Mouse (Mus musculus) kidney, postnatal 10 days (tissue): ENCODE measurements at regions not wholly inside any gene's neighbourhood (a gene's known extent, or its start where the extent isn't known, plus 50 kb on each side); places are given as distances from the start of the nearest gene placed in this dataset.

Source experiments
- DNase-seq: peaks from one replicate; pipeline ENCODE4 v3.0.0; 2021; ENCODE audit warnings: mixed read lengths

- no peak for DNase-seq
Measured at GRCm38 (mm10) chr1:169313241-169313640, 218.0 kb downstream of the Nuf2 start.

DNA sequence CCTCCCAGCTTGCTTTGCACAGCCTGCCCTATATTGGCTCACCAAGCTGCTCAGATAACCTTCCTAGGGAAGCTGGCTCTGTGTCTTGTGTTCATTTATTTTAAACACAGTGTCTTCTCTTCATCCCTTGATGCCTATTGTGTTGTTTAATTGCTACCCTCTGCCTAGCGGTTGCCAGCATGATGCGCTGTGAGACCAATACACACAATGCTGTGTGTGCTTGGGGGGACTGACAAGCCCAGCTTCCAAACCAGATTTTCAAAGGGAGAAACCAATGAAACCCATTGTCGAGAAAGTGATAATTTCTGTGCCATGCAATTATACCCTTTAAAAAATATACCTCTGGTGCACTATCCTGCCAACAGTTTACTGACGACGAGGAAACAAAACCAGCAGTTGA is 247.8 kb downstream of the Nuf2 start:
- no peak for DNase-seq

GRCm38 (mm10) chr1:169270750-169271149 is 260.5 kb downstream of the Nuf2 start:
- DNase-seq: no peak

- DNase-seq: no peak
Measured at GRCm38 (mm10) chr1:169263984-169264660, 267.1 kb downstream of the Nuf2 start.

DNA sequence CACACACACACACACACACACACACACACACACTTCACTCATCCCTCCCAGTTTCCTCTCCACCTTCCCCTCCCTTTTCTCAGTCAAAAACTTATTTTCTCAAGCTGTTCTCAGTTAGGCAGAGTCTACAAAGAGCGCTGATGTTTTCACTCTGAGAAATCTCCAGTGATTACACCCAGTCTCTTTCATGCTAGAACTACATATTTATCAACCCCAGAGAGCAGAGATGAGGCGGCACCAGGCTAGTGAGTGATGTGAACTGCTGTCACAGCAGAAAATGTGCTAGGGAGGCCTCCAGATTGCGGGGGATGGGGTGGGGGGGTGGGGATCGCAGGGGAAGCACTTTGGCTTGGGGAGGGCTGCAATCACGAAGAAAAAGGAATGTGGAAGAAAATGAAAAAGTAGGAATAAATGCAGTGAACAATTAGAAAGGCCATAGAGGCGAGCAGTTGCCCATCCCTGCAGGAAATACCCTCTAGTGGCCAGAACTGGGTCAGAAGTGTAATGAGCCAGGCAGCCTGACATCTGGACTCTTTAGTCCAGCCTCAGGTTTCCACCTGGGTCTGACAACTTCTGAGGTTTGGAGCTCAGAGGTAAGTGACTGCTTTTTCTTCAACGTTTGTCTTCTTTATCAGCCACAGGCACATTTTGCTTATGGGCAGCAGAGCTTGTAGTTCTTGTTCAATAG is 276.9 kb downstream of the Nuf2 start:
- DNase-seq: peak; percentile 18

DNA sequence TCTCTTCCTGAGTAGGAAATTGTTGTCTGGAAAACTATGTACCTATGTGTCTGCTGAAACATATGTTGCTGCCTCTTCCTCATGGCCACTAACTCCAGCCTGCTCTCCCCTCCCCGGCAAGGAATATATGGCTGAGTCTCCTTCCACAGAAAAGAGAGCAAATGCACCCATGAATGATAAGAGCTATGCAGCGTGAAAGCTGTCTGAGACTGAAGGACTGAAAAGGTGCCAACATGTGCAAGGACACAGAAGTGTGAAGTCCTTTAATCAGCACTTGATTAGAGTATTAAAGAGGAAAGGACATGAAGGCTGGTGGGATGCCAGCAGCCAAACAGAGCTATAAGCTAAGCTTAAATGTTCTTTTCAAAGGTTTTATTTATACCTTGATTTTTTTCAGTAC is 279.1 kb downstream of the Nuf2 start:
- no peak for DNase-seq

DNA sequence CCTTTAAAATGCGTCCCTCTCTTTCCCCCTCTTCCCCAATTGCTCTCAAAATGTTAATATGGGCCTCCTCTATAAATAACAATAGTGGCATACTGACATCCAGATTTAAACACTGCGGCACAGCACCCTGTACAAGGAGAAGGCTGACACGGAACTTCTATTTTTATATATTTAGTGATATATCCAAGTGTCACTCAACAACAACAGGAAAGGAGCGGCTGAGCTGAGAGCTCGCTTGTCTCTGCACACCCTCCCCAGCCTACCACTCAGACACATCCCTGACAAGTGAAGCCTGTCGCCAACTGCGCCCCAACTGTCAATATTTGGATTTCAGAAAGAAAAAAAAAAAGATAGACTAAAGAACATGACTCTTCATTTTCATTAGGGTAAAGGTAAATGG is 282.2 kb downstream of the Nuf2 start:
- DNase-seq: no peak

GRCm38 (mm10) chr1:169240377-169240776 is 290.9 kb downstream of the Nuf2 start:
- DNase-seq: peak; percentile 22

DNA sequence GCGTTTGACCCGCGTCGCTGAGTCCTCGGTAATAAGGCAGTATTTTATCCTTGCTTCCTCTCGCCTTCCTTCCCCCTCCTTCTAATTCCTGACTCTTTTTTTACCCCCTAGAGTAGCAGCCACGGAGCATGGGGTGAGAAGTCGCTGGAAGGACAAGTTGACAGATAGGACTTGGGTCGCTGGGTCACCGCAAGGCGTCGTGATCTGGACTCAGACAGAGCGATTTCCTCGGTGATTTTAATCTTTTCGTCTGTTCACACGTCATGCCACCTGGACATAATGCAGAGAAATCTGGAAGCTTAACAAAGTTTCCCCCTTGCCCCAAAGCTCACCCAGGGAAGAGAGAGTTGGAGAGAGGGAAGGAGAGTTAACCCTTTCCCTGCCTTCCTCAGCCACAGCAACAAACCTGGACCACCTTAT is 292.6 kb downstream of the Nuf2 start:
- peak; percentile 74 for DNase-seq

DNA sequence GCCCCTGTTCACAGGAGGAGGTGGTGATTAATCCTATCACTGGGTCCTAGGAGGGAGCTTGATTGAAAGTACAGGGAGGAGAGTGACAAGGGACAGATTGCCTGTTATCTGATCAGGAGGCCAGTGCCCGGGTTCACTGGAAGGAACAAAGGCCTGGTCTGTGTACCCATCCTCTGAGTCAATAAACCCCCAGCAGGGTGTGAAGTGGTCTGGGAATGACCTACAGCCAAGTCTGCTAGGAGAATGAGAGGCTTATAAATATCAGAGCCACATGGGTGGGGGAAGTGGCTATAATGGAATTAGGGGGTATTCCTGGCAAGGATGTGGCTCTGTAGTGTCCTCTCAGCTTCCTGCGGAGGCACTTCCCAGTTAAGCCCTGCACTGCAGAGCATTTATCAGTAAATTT is 296.0 kb downstream of the Nuf2 start:
- DNase-seq: peak; percentile 32

DNA sequence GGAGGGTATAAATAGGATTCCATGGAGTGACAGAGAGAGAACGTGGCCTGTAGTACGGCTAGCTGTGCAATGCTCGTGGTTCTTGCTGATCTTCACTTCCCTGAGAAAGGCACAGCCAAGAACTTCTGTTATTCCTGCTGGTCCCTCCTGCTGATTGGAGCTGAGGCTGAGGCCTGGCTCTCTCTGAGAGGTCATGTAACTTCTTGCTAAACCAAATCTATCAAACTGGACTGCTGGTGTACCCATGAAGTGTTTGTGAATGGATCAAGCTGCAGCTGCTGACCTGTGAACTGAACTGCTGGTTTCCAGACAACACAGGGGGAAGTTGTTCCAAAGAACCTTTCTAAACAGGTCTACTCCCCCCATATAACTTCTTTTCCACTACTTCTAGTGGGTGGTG is 297.9 kb downstream of the Nuf2 start:
- no peak for DNase-seq

DNA sequence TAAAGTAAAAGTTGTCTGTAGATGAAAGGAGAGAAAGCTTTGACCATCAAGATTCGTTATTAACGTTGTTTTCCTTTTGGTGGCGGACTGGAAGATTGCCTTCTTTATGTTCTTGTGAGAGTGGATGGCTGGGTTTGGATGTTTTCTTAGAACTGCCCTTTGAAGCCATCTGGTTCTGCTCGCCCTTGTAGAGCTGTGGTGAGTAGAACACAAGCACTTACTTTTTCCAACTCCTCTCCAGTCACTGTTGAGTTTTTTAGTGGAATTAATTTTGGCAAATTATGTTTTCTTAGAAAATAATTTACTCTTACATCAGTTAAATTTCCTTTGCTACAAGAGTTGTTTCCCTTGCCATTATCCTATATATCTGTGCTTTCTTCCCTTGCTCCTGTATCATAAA is 301.2 kb downstream of the Nuf2 start:
- no peak for DNase-seq

DNA sequence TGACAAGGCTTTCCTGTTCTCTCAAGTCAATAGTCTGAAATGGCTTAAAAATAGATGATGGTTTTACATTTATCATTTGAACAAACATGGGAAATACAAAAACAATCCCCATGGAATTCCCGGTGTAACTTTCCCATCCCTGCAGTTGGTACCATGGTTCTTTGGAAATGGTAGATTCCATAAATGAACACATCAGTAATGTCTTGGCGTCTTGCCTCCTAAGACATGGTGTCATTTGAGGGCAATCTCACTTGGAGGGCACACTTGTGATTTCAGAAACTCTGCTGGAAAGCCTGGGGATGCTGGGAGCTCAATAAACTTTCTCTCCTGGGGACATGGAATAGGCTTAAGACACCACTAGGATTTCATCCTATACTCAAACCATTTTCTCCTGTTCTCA is 306.8 kb downstream of the Nuf2 start:
- DNase-seq: peak; percentile 17

- DNase-seq: no peak
Measured at GRCm38 (mm10) chr1:169187658-169188057, 343.6 kb downstream of the Nuf2 start.

DNA sequence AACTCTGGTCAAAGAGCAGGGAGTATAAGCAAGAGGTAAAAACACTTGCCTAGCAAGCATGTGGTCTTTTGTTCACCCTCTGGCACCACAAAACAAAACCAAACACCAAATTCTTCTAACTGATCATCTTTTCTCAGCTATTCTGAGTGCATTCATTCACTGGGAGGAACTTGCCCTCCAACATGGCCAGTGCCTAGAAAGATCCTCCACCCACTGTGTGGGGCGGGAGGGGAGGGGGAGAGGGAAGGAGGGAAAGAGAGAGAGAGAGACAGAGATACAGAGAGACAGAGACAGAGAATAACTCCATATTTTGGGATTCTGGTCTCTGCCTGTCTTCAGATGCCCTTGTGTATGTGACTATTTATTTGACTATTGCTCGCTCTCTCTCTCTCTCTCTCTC is 360.9 kb downstream of the Nuf2 start:
- no peak for DNase-seq

DNA sequence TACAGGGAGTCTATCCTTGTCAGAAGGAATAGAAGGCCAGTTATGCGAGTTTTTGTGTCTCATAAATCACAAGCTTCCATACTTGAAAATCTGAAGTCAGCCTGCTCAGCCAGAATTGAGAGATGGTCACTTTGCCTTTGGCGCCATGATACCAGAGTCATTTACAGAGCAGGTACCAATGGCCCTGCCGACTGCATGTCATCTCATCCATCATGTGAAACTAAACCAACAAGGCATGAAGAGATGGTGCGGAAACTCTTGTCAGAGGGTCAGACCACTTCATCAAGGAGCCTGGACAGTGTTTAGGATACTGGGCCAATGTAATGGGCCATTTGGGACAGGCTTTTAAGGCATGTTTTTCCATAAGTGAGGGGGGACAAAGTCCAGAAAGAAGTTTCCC is 363.2 kb downstream of the Nuf2 start:
- no peak for DNase-seq

DNA sequence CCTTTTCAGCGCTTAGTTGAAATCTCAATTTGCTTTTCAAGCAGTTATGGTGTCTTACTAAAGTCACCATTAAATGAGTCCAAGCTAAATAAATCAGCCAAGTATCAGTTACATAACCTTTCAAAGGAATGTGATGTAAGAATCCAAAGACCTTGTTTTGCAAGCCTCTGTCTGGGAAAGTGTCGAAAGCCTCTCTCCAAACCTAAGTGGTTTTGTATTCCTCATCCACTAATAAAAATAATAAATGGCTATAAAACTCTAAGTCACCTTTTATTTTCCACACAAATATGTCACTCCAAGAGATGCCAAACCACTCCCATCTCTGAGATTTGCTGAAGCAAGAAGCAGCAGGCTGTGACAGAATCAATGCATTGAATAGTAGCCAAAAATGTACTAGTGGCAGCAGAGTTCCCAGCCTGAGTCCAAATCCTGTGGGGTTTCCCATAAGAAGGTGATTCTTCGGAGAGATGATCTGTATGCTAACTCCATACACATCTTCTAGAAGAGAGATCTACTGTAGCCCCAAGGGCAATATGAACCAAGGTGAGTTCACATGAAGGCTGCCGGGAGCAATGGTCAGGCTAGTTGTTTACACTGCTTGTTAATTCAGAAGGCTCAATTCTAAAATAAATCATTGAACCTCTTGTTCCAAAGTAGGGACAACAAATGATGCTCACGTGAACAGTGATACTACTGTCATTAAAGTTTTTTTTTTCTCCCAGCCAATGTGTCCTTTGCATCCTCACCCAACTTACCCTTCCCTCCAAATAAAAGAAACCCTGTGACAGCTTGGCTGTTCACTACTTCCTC is 365.0 kb downstream of the Nuf2 start:
- no peak for DNase-seq

GRCm38 (mm10) chr1:169160858-169161257 is 370.4 kb downstream of the Nuf2 start:
- DNase-seq: peak; percentile 68

- DNase-seq: no peak
Measured at GRCm38 (mm10) chr1:169160220-169160619, 371.0 kb downstream of the Nuf2 start.

DNA sequence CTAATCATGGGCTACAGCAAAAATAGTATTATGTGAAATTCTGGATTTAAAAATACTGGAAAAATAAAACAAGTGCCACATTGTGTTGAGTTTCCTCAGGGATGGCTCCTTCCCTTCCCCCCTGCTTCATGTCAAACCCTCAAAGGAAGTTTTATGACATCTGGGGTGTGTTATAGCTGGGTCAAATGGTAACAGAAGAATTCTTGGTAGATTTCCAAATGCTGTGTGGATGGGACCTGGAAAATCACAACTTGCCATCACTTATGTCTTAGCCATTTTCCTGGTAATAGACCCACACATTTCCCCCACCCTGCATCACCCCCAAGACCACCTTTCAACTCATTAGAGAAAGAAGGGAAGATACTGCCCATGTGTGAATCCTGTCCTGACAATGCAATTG is 371.5 kb downstream of the Nuf2 start:
- DNase-seq: peak; percentile 37

DNA sequence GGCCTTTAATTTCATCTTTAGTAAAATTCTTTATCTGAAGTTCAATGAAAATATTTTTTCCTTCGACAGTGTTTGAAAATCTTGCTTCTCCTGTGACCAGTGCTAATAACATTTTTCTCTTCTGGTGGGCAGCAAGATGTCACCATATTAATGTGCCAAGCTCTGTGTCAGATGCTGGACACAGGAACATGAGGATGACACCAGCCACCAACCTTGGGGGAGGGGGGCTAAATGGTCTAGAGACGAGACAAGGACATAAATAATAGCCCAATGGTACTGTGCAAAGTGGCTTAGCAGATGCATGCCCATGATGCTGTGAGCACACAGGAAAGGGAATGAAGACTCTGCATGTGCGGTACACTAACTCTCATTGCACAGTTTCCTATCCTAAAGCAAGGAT is 373.8 kb downstream of the Nuf2 start:
- no peak for DNase-seq

DNA sequence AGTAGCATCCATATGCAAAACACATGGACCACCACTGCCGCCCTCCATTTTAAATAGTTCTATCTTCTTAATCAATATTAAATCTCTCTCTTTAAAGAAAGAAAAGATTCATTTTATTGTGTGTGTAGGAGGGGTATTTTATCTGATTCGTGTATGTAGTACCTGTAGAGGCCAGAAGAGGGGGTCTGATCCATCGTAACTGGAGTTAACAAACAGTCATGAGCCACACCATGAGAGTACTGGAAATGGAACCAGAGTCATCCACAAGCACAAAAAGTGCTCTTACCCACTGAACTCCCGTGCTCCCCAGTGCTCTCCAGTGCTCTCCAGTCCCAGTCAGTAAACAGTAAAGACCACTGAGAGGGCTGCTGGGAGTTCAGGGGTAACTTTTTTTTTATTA is 374.4 kb downstream of the Nuf2 start:
- DNase-seq: no peak

- no peak for DNase-seq
Measured at GRCm38 (mm10) chr1:169155484-169156459, 375.5 kb downstream of the Nuf2 start.
